Mouse (Mus musculus): Measurements from ENCODE around the gene Pip4p1. TPM values are rescaled to one million over a fixed set of nuclear protein-coding genes. Genes with fewer than 3 reads are reported as not detected.
"Not testable (repeated sequence)": the region's sequence is repeated elsewhere in the genome, so short reads cannot be mapped to it uniquely, and the experiment has no call there.

Gene Pip4p1
- polyA plus RNA-seq, 1 experiment from 2014 or later, result 68.3 TPM

DNA sequence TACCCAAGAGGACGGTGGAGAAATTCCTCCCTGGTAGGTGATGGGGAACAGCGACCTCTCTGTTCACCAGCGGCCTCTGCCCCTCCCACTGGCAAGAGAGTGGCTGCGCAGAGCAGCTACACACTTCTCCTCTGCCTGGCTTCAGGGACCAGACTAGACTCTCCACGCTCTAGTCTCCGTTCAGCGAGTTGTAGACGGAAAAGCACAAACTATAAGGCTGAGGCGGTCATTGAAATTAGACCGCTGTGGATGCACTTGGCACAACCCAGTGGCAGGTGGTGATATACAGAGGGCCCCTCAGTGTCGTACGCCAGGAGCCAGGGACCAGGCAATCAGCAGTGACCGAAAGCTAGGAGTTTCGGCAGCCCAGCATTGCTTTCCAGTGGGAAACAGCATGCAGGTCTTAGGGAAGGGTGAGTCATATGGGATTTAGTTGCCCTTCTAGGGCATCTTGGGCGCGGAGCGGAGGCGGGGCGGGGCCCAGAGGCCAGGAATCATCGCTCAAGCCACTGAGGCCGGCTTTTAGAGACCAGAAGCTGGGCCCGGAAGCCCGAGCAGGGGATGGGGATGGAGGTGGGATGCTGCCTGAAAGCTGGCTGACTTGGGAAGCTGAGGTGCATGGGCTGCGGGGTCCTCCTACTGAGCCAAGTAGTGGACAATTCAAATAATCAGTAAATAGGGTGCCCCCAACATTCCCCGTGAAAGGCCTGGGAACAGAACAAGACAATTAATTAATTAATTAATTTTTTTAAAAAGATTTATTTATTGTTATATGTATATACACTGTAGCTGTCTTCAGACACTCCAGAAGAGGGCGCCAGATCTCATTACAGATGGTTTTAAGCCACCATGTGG, 26.5 kb downstream of the Pip4p1 start:
- Histone ChIP-seq H3K9me3 (no peaks in the 10 kb centered on the region), H3K4me1 (peaks cover 3% of the 10 kb centered on the region; the same call in 1 of the 2 replicates), H3K4me3 (peak overlapping the region; percentile 45), H3K36me3 (no peaks in the 10 kb centered on the region), H3K27me3 (no peaks in the 10 kb centered on the region), H3K9ac (replicated peaks) (peak overlapping the region; percentile 59), H3K4me2 (replicated peaks) (peak overlapping the region; percentile 60), H3K27ac (replicated peaks) (no peak overlapping the region)
- peak; percentile 88 for ATAC-seq (ENCODE audit: low FRiP score, low read depth)
- WGBS, result 3% methylated on average over 26 of the region's 26 CpGs

DNA sequence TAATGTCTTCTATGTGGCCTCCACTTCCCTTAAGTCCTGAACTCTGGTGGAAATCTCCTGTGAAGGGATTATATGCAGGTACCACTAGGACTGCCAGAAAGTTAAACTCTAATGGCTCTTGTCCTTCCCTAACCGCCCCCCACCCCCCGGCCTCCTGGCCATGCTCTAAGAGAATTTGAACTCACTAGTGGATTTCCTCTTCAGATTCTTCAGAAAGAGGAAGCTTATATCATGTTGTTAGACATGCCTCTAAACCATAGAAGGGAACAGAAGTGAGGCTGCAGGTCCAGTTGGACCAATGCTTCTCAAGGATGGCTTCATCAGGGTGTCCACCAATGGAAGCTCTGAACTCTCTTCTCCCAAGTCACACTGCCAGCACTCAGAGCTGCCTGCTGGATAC, 32.7 kb downstream of the Pip4p1 start:
- H3K4me1 ChIP-seq; H3K27ac ChIP-seq (replicated peaks); H3K4me2 ChIP-seq (replicated peaks); H3K9me3 ChIP-seq; ATAC-seq (ENCODE audit: low FRiP score, low read depth); H3K4me3 ChIP-seq; H3K9ac ChIP-seq (replicated peaks); H3K36me3 ChIP-seq: not testable (repeated sequence)
- peaks cover 25% of the 10 kb centered on the region for H3K27me3 ChIP-seq
- WGBS, result 96% methylated on average over 2 of the region's 2 CpGs

DNA sequence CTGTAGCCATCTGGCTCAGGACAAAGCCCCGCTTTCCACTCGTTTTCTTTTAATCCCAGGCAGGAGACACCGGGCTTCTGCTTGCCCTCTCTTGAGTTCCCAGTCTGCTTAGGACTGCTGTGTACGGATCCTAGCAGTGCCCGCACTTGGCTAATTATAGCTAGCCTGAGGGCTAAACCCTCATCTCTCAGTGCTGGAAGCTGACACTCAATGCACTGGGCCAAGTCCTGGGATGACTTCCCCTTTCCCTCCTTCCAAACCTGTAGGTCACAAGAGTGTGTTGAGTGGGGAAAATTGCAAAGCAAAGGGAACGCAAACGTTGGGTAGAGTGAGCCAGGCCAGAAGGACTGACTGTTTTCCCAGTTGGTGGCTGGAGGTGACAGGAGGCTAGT, 33.3 kb downstream of the Pip4p1 start, which contains the start of gene Klhl33:
TSS of gene Klhl33 (minus strand) at position 134 of the 392 bp plus-strand sequence.
- H3K27me3 ChIP-seq, result peaks cover 25% of the 10 kb centered on the region
- H3K36me3 ChIP-seq, result no peaks in the 10 kb centered on the region
- ATAC-seq (ENCODE audit: low FRiP score, low read depth), result 0 out of 2 replicates have a peak, but pooled peaks have one; percentile 27
- peak within 1 kb of the TSS; percentile 50 for H3K4me3 ChIP-seq
- H3K4me2 ChIP-seq (replicated peaks), result peak within 1 kb of the TSS; percentile 88
- no peaks in the 10 kb centered on the region for H3K9me3 ChIP-seq
- no peak within 1 kb of the TSS for H3K27ac ChIP-seq (replicated peaks)
- 40% methylated on average over 7 of the region's 7 CpGs for WGBS
- H3K9ac ChIP-seq (replicated peaks), result peak within 1 kb of the TSS; percentile 67
- H3K4me1 ChIP-seq, result peaks cover 10% of the 10 kb centered on the region

DNA sequence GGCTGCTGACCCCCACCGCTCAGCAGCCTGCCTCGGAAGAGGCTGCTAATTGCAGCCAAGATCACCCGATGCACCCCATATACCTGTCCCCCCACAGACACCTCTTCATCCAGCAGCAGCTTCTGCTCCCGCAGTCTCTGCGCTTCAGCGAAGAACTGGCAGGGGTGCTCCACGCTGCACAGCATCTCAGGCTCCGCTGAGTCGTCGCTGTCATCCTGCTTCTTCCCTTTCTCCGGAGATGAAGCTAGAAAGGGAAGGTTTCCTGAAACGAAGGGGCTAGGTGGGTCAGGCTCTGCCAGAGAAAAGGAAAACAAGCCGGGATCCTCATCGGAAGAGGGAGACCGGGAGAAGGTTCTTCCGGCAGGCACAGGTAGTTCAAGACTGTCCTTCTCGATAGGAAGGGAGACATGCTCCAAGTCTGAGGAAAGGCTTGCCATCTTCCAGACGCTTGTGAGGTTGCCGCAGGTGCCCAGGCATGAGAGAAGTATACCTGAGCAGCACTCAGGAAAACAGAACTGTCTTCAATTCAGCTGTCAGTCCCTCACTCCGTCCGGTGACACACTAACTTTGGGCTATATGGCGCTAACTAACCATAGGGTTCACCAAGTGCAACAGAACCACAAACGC, 33.8 kb downstream of the Pip4p1 start:
- peak overlapping the region; percentile 50 for H3K4me3 ChIP-seq
- ATAC-seq (ENCODE audit: low FRiP score, low read depth), result peak; percentile 58; the same call in 1 of the 2 replicates
- H3K36me3 ChIP-seq, result no peaks in the 10 kb centered on the region
- H3K27ac ChIP-seq (replicated peaks), result no peak overlapping the region
- H3K4me2 ChIP-seq (replicated peaks), result peak overlapping the region; percentile 88
- H3K27me3 ChIP-seq, result peaks cover 25% of the 10 kb centered on the region
- H3K9me3 ChIP-seq, result no peaks in the 10 kb centered on the region
- H3K4me1 ChIP-seq, result peaks cover 10% of the 10 kb centered on the region
- WGBS, result 17% methylated on average over 23 of the region's 23 CpGs
- H3K9ac ChIP-seq (replicated peaks), result peak overlapping the region; percentile 67

DNA sequence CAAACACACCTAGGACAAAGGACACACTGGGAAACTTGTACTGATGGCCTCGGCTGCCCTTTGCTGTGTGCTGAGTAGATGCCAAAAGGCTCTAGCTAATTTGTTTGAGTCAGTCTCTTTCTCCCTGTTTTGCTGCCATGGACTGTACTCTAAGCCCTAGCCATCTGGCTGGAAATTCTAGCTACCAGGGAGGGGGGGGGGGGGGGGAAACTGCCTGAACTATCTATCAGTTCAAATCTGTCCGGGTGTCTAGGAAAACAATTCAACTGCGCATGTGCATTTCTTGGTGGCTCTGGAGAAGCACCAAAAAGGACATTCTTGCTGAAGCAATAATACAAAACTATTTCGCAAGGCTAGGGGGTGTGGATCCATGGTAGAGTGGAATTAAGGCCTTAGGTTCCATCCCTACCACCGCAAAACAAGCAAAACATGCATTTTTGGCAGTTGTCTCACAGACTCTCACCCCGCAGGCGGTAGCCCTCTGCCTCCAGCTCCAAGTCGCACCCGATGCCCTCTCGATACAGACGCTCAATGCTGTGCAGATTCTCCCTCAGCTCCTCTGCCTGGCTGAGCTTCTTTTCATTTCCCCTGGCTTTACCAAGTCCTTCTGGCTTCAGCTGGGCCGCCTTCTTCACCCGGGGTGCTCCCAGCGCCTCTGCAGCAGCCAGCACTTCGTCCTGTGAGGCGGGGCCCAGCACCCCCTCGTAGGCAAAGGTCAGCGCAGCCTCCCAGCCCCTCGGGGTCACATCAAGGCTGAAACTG, 34.5 kb downstream of the Pip4p1 start:
- Histone ChIP-seq H3K4me1 (peaks cover 10% of the 10 kb centered on the region), H3K4me3 (peak overlapping the region; percentile 50), H3K9me3 (no peaks in the 10 kb centered on the region), H3K4me2 (replicated peaks) (peak overlapping the region; percentile 88), H3K9ac (replicated peaks) (peak overlapping the region; percentile 67), H3K27ac (replicated peaks) (no peak overlapping the region), H3K36me3 (no peaks in the 10 kb centered on the region), H3K27me3 (peaks cover 25% of the 10 kb centered on the region)
- ATAC-seq (ENCODE audit: low FRiP score, low read depth), result peak; percentile 59
- WGBS, result 18% methylated on average over 19 of the region's 19 CpGs

DNA sequence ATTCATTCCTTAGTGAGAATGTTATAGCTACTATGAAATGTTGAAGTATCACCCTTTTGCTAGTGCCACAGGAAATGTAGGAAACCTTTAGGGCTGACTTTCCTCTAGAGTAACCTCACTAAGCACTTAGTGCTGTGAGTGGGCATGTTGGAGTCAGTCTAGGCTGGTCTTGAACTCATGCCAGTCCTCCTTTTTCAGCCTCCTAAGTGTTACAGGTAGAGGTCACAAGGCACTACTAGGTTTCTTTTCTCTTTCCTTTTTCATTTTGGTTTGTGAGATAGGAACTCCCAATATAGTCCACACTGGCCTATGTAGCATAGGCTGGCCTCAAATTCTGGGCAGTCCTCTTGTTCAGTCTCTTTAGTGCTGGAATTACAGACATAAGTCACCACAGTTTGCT, 35.2 kb downstream of the Pip4p1 start:
- no peak overlapping the region for H3K27ac ChIP-seq (replicated peaks)
- H3K27me3 ChIP-seq, result peaks cover 25% of the 10 kb centered on the region
- H3K4me3 ChIP-seq, result no peak overlapping the region
- peaks cover 10% of the 10 kb centered on the region for H3K4me1 ChIP-seq
- H3K9me3 ChIP-seq, result no peaks in the 10 kb centered on the region
- no peak for ATAC-seq (ENCODE audit: low FRiP score, low read depth)
- no peaks in the 10 kb centered on the region for H3K36me3 ChIP-seq
- H3K9ac ChIP-seq (replicated peaks), result no peak overlapping the region
- H3K4me2 ChIP-seq (replicated peaks), result no peak overlapping the region

DNA sequence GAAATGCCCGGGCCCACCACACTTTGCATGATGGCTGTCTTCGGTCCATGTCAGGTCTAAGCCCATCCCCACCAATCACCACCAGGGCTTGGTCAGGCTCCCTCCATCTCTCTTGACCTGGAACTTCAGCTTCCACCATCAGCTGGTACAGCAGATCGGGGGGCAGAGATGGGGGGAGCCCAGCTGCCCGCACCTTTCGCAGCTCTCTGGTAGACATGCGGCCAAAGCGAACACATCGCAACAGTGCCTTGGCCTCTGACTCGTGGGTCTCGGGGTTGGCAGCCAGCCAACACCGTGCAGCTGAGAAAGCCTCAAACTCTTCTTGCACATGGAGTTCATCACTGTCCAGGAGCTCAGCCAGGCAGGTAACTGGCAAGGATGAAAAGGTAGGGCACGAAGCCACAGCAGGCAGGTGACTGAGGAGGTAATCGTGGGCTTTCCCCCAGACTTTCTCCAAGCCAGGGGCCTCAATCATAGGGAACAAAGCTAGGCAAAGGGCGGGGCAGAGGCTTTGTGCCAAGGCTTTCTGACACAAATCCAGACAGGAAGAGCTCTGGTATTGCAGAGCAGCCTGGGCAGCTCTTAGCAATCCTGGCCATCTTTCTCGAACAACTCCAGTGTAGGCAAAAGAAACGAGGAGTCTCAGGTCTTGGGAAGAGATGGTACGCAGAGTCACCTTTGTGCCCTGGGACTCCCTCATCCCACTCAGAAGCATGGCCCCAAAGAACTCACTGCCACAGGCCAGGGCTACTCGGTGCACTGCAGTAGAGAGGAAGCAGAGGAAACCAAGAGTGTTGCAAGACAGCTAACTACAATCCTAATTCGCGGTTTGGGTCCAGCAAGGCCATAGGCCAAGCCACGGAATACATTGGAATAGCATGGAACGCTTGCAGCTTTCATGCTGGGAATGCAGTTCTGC, 37.9 kb downstream of the Pip4p1 start:
- no peaks in the 10 kb centered on the region for H3K9me3 ChIP-seq
- no peak overlapping the region for H3K4me2 ChIP-seq (replicated peaks)
- WGBS, result 89% methylated on average over 22 of the region's 22 CpGs
- H3K36me3 ChIP-seq, result no peaks in the 10 kb centered on the region
- H3K4me1 ChIP-seq, result peaks cover 10% of the 10 kb centered on the region
- no peak overlapping the region for H3K4me3 ChIP-seq
- H3K27me3 ChIP-seq, result peaks cover 23% of the 10 kb centered on the region
- no peak for ATAC-seq (ENCODE audit: low FRiP score, low read depth)
- H3K27ac ChIP-seq (replicated peaks), result no peak overlapping the region
- no peak overlapping the region for H3K9ac ChIP-seq (replicated peaks)

DNA sequence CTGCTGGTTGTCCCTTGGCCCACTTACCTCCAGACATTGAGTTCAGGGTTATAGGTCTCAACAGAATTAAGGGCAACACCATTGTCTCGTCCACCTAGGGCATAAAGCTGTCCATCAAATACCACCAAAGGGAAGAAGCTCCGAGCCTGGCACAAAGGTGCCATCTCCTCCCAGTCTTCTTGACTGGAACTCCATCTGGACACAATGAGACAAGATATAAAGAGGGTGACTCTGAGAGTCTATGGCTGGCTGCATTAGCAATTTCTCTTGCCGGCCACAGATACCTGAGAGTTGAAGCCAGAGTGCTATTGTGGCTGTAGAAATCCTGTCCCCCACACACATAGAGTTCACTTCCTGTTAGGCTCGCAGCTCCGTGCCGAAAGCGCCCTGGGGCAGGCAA, 38.6 kb downstream of the Pip4p1 start:
- H3K9ac ChIP-seq (replicated peaks), result no peak overlapping the region
- H3K9me3 ChIP-seq, result no peaks in the 10 kb centered on the region
- no peak for ATAC-seq (ENCODE audit: low FRiP score, low read depth)
- no peak overlapping the region for H3K4me3 ChIP-seq
- peaks cover 16% of the 10 kb centered on the region; the same call in 1 of the 2 replicates for H3K27me3 ChIP-seq
- H3K4me1 ChIP-seq, result peaks cover 10% of the 10 kb centered on the region
- H3K4me2 ChIP-seq (replicated peaks), result no peak overlapping the region
- 85% methylated on average over 7 of the region's 7 CpGs for WGBS
- no peaks in the 10 kb centered on the region for H3K36me3 ChIP-seq
- H3K27ac ChIP-seq (replicated peaks), result no peak overlapping the region

DNA sequence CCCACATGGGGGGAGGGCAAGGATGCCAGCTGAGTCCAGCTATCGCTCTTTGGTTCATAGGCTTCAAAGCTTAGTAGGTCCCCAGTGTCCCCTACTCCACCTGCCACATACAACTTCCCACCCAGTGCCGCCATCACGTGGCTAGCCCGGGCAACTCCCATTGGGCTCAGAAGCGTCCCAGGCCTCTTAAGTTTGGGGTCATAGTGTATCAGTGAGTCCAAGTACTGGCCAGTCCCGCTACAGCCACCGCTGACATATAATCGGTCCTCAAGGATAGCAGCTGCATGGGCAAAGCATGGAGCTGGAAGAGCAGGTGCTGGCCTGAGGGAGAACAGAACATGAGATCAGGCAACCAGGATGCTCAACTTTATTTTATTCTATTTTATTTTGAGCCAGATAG, 39.0 kb downstream of the Pip4p1 start:
- no peak overlapping the region for H3K9ac ChIP-seq (replicated peaks)
- ATAC-seq (ENCODE audit: low FRiP score, low read depth), result no peak
- H3K36me3 ChIP-seq, result no peaks in the 10 kb centered on the region
- 91% methylated on average over 8 of the region's 8 CpGs for WGBS
- no peak overlapping the region for H3K27ac ChIP-seq (replicated peaks)
- no peak overlapping the region for H3K4me2 ChIP-seq (replicated peaks)
- peaks cover 6% of the 10 kb centered on the region for H3K4me1 ChIP-seq
- no peaks in the 10 kb centered on the region for H3K9me3 ChIP-seq
- no peak overlapping the region for H3K4me3 ChIP-seq
- peaks cover 12% of the 10 kb centered on the region; the same call in 1 of the 2 replicates for H3K27me3 ChIP-seq

DNA sequence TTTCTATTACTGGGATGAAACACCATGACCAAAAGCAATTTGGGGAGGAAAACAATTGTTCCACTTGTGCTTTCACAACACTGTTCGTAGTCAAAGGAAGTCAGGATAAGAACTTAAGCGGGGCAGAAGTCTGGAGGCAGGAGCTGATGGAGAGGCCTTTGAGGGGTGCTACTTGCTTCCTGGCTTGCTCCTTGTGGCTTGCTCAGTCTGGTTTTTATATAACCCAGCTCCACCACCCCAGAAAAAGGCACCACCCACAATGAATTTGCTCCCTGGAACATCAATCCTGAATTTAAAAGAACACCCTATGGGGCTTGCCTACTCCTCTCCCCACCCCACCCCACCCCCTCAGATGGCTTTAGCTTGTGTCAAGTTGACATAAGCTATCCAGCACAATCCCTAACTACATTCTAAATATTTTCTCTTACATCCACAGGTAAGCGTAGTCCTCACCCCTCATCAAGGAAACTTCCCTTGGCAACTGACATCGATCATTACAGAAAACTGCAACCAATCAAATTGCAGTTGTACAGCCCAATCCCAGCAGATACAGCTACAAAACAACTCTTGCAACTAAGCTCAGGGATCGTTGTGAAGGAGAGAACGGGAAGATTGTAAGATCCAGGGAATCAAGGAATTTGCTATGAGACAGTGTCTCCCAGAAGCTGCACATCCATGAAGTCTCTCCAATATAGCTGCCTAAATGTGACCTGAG, 54.3 kb downstream of the Pip4p1 start:
- WGBS, result 87% methylated on average over 6 of the region's 6 CpGs

More for the DNA sequence above, 54.3 kb downstream of the Pip4p1 start:
- no peaks in the 10 kb centered on the region for H3K36me3 ChIP-seq
- no peak for ATAC-seq (ENCODE audit: low FRiP score, low read depth)
- no peaks in the 10 kb centered on the region for H3K27me3 ChIP-seq
- H3K4me3 ChIP-seq, result no peak overlapping the region
- H3K4me1 ChIP-seq, result no peaks in the 10 kb centered on the region
- H3K9ac ChIP-seq (replicated peaks), result no peak overlapping the region
- no peak overlapping the region for H3K27ac ChIP-seq (replicated peaks)
- H3K4me2 ChIP-seq (replicated peaks), result no peak overlapping the region
- H3K9me3 ChIP-seq, result no peaks in the 10 kb centered on the region

Measured in midbrain, embryonic 12.5 days (tissue).